In genomic region chr4:70579654-70580053, GRCm38 (mm10) we compare ENCODE assay signal across 9 mouse cellular contexts. TPM values are rescaled to one million over a fixed set of nuclear protein-coding genes. Genes with fewer than 3 reads are reported as not detected.
DNase-seq lines count a peak whose midpoint lies in the region; ATAC-seq and TF ChIP-seq lines count a peak whose summit lies in the region.
"Had no signal": no experiment of that assay in that cellular context is flagged by ENCODE, and none has a peak within 500 bp of the region (broad histone marks: within the 10 kb centered on the region; RNA-seq: fewer than 3 reads in every experiment).

No protein-coding gene starts in this region.

- ATAC-seq in megakaryocyte progenitor cell, adult 5-6 weeks (replicated peaks; ENCODE audit: poor library complexity) = peak; percentile 75

- peak; percentile 12 for DNase-seq in gastrocnemius, postnatal 10 days
- no peak for DNase-seq in gastrocnemius, adult 8-10 months (ENCODE audit: low spot score in 2 of 2)
- peak; percentile 53 for DNase-seq in urinary bladder, postnatal 14 days (ENCODE audit: low spot score)
- DNase-seq in urinary bladder, postnatal 10 days (ENCODE audit: low spot score) = no peak
- DNase-seq in layer of hippocampus, adult 2 months (ENCODE audit: low spot score in 2 of 2) = peak; percentile 26 to 36
- DNase-seq in yolk sac, embryonic 10.5 days (ENCODE audit: low spot score) = no peak

- H3K4me3 ChIP-seq in embryonic fibroblast, embryonic 13.5 days (ENCODE audit: insufficient read depth, low read length) = no peak overlapping the region
- H3K4me3 ChIP-seq in layer of hippocampus, adult 2 months = no peak overlapping the region

- TF ChIP-seq CTCF in embryonic fibroblast, embryonic 13.5 days (IDR thresholded peaks at IDR 0.05; ENCODE audit: borderline replicate concordance, insufficient read depth, low read length) = peak; percentile 41; the same call in 1 of the 2 replicates
- peak; percentile 82 for TF ChIP-seq CTCF in layer of hippocampus, adult 2 months (conservative IDR thresholded peaks at IDR 0.05)

- no peak for TF ChIP-seq POLR2A in embryonic fibroblast, embryonic 13.5 days (IDR thresholded peaks at IDR 0.05; ENCODE audit: low read depth, low read length)

- no peak overlapping the region for H3K27ac ChIP-seq in embryonic fibroblast, embryonic 13.5 days (ENCODE audit: insufficient read depth, low read length)
- no peak overlapping the region for H3K27ac ChIP-seq in layer of hippocampus, adult 2 months

- H3K4me1 ChIP-seq in embryonic fibroblast, embryonic 13.5 days (ENCODE audit: control insufficient read depth, insufficient read depth, low read length) = no peaks in the 10 kb centered on the region

RNA-seq across cellular contexts. Expression of gene Megf9, which starts 44.9 kb away (rescaled TPM):
- total RNA-seq in gastrocnemius, postnatal 10 days (2021) = 10 to 100 TPM; 10.7 to 12.8 TPM
- total RNA-seq in gastrocnemius, adult 8-10 months (2022) = 1 to 10 TPM; 2.7 to 3.9 (median 3.3) TPM
- polyA plus RNA-seq in embryonic fibroblast, embryonic 13.5 days (2011; ENCODE audit: insufficient read length, low read depth, missing spikeins) = 9.1 and 13.4 TPM in 2 replicates
- total RNA-seq in layer of hippocampus, adult 2 months (2021) = 100 to 1,000 TPM; 126 to 132 TPM
- 20.1 and 25.3 TPM in 2 replicates for total RNA-seq in megakaryocyte progenitor cell, adult 5-6 weeks (2015)
- 9.2 and 10.9 TPM in 2 replicates for total RNA-seq in megakaryocyte progenitor cell, adult 5-6 weeks (2017)
- polyA plus RNA-seq: G1E had no signal

Comparison
In these comparisons a context has a peak if more than half of its experiments do, and no peak if none do; other contexts are left out.
1. DNase-seq: peak in gastrocnemius, postnatal 10 days (single experiment), urinary bladder, postnatal 14 days (single experiment) and layer of hippocampus, adult 2 months (2 of 2); none in gastrocnemius, adult 8-10 months (0 of 2), urinary bladder, postnatal 10 days (single experiment) and yolk sac, embryonic 10.5 days (single experiment).
2. RNA of gene Megf9, which starts 44.9 kb away (total RNA-seq): 126 to 132 TPM in layer of hippocampus, adult 2 months; 9.2 to 25.3 TPM in megakaryocyte progenitor cell, adult 5-6 weeks, 10.7 to 12.8 TPM in gastrocnemius, postnatal 10 days and 2.7 to 3.9 TPM in gastrocnemius, adult 8-10 months; every median in the first group is over 4 times any median in the second.